Mouse (Mus musculus) megakaryocyte progenitor cell, adult 5-6 weeks (primary cell): ENCODE measurements at regions not wholly inside any gene's neighbourhood (a gene's known extent, or its start where the extent isn't known, plus 50 kb on each side); places are given as distances from the start of the nearest gene placed in this dataset.
A peak's percentile ranks its signal among the peaks of the same experiment; 100 is the strongest.

Experiments
- ATAC-seq: replicated peaks from 2 replicates; pipeline ENCODE4 v1.8.0; 2016; ENCODE audit warnings: mild to moderate bottlenecking, moderate TSS enrichment, inconsistent platforms; ENCODE audit not compliant: poor library complexity

DNA sequence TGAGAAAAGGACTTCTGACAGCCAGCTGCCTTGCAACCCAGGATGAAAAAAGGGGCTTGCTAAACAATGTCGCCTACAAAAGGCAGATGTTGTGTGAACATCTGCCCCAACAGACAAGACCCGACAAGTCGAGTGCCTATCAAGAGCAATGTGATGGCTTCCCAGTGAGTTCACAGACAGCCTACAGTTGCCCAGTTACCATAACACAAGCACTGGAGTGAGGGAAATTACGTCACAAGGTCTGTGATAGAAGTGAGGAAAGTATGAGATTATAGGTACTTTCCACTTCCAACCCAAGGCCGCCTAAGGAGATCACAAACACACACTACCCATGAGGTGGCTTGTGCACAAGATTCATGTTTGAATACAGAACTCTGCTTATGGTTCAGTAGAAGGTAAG lies 78.4 kb upstream of the 1700016C15Rik start:
- no peak for ATAC-seq

- ATAC-seq = no peak
These were observed 66.5 kb upstream of the 1700016C15Rik start for GRCm38 (mm10) chr1:177663163-177663562.

DNA sequence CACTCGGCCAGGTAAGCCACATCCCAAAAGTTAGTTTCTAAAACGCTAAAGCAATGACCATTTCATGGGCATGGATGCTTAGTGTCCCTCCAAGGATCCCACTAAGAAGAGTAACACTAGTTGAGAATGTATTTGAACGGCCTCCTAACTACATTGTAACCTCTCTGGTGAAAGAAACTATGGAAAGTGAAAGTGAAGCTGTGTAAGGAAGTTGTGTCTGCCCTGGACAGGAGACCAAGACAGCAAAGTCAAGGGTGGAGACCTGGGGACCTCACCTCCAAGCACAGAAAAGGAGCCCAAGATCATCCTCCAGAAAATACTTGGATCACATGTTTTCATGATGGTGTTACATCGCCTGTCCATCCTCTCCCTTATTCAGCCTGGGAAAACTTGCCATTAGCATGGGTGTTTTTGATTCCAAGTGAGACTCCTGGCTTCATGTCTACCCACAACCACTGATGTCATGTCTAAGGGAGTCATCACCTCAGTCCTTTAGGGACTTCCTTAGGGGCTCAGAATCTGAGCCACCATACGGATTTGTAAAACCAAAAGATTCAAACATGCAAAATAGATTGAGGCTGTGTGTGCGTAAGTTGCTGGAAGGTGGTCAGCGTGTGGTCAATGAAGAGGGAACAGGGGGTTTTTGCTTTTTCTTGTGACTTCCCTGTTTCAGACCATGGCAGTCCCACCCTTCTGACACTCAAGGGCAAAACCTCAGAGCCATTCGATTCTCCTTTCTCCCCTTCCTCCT lies 62.4 kb upstream of the 1700016C15Rik start:
- ATAC-seq = peak; percentile 79

DNA sequence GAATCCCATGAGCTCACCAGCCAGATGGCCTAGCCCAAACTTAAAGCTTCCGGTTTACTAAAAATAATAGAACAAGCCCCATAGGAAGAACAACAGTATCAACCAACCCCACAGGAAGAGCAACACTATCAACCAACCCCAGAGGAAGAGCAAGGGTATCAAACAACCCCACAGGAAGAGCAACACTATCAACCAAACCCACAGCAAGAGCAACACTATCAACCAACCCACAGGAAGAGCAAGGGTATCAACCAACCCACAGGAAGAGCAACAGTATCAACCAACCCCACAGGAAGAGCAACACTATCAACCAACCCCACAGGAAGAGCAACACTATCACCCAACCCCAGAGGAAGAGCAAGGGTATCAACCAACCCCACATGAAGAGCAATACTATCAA lies 59.0 kb upstream of the 1700016C15Rik start:
- no peak for ATAC-seq

DNA sequence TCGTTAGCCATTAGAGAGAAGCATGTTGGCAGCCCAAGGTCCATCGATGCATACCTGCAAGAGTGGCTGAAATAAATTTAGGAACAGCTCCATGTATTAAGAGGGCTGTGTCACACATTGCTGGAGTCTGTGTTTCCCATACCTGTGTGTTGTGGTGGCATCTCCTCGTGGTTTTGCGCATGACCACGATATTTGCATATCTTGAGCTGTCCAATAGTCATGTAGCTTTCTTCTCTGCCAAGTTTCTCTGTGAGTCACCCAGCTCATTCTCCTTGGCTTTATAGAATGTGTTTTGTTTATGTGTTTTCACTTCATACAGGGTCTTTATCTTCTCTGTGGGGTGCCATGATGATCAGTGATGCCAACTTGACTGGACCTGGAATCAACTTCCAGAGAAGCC lies 53.0 kb upstream of the 1700016C15Rik start:
- ATAC-seq = no peak

GRCm38 (mm10) chr1:177678832-177679231 lies 50.8 kb upstream of the 1700016C15Rik start:
- ATAC-seq = no peak
